Mouse (Mus musculus): ENCODE measurements around the gene Bcap31.

DNA sequence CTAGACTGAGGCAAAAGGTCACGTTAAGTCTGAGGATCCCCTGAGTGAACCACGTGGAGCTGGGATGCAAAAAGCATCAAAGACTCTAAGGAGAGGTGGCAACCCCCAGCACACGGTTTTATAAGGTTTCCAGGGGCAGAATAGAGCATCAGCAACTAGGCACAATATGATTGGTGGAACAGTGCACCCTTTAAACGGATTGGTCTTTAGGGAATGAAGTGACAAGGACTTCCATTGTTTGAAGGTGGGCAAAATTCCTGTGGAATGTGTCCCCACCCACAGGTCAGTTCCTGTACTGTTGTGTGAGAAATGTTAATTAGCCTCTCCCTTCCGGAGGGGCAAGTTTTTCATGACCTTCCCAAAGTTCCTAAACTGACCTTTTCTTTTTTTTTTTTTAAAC, 23.2 kb upstream of the Bcap31 start:
- TF ChIP-seq CTCF (IDR thresholded peaks at IDR 0.05; ENCODE audit: control insufficient read depth, insufficient read depth, low read length) (no peak), POLR2A (IDR thresholded peaks at IDR 0.05; ENCODE audit: borderline replicate concordance, control insufficient read depth, low read depth, low read length) (no peak)

All from bone marrow, adult 2 months (tissue).